Mouse (Mus musculus) liver, adult 2 months (tissue): Measurements from ENCODE around the gene Vps41. TPM values are rescaled to one million over a fixed set of nuclear protein-coding genes. Genes with fewer than 3 reads are reported as not detected.

Experiments used
- DNase-seq: peaks from one replicate; pipeline ENCODE4 v3.0.0-alpha.2; 2011; ENCODE audit warnings: low read depth, low spot score; ENCODE audit errors: extremely low read depth
- H3K27ac ChIP-seq: fragments of 200-500 bp; replicated peaks from 2 replicates; pipeline ENCODE4 v1.5.1; 2012; ENCODE audit warnings: low read depth, mild to moderate bottlenecking, control low read depth, inconsistent platforms, low read length; ENCODE audit not compliant: insufficient read depth
- H3K27me3 ChIP-seq: fragments of 200-500 bp; 2 replicates; pipeline ENCODE4 v1.6.1; 2012; ENCODE audit warnings: mild to moderate bottlenecking, moderate library complexity, low read length, inconsistent platforms; ENCODE audit not compliant: control insufficient read depth, insufficient read depth
- H3K36me3 ChIP-seq: fragments of 200-500 bp; 2 replicates; pipeline ENCODE4 v1.6.1; 2012; ENCODE audit warnings: low read length, inconsistent platforms; ENCODE audit not compliant: control insufficient read depth, insufficient read depth
- H3K4me1 ChIP-seq: fragments of 200-500 bp; 2 replicates; pipeline ENCODE4 v1.6.1; 2011; ENCODE audit warnings: low read length; ENCODE audit not compliant: control insufficient read depth, insufficient read depth
- H3K4me3 ChIP-seq: fragments of 200-500 bp; 2 replicates; pipeline ENCODE4 v1.5.1; 2011; ENCODE audit warnings: low read depth, mild to moderate bottlenecking, control low read depth, low read length, moderate library complexity; ENCODE audit not compliant: insufficient read depth
- H3K79me2 ChIP-seq: fragments of 200-500 bp; 2 replicates; pipeline ENCODE4 v1.6.1; 2012; ENCODE audit warnings: inconsistent platforms, mild to moderate bottlenecking, low read length, moderate library complexity; ENCODE audit not compliant: control insufficient read depth, insufficient read depth
- H3K9ac ChIP-seq: fragments of 200-500 bp; 2 replicates; pipeline ENCODE4 v1.6.1; 2012; ENCODE audit warnings: low read depth, mild to moderate bottlenecking, control low read depth, inconsistent platforms, low read length
- CTCF ChIP-seq: fragments of 200-500 bp; IDR thresholded peaks from 2 replicates; pipeline ENCODE4 v1.5.1; 2011; ENCODE audit warnings: low read depth, low read length, control low read depth
- POLR2A ChIP-seq: fragments of 200-500 bp; IDR thresholded peaks from 2 replicates; pipeline ENCODE4 v1.6.1; 2011; ENCODE audit warnings: low read length, control low read depth; ENCODE audit not compliant: insufficient read depth; ENCODE audit errors: extremely low read depth
- WGBS: fragments of 180-500 bp; shearing (Covaris S2); methylation state at CpG from one replicate; pipeline ENCODE4 v1.1.7; 2018; 5-methylcytosine and 5-hydroxymethylcytosine counted together
- polyA plus RNA-seq: library from polyadenylated mRNA; depleted of rRNA; stranded (reverse); fragments of >200 nt; gene quantifications from 2 replicates; pipeline ENCODE4 v1.2.3, GENCODE M21; 2012
- total RNA-seq: library from RNA; depleted of rRNA; stranded (reverse); fragments of >200 nt; gene quantifications from 2 replicates; pipeline ENCODE4 v1.2.3, GENCODE M21; 2014

Gene Vps41
- total and polyA plus RNA-seq, 2 experiments = 10.0 to 41.7 TPM

DNA sequence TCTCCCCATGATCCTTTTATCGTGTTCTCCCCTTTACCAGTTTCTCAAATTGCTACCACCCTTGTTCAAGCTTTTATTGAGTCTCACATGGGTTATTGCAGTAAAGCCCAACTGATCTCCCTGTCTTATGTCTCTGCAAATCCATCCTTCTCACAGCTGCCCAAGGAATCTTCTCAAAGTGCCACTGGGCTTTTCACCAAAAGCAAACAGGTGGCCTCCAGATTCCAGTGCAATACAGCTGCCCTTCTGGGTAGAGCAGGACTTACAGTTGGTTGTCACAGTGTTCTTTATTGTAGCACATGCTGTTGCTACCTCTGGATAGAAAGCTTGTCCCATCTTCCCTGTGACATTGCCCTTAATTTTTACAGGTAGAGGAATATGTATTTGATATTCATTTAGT, 44.4 kb downstream of the Vps41 start:
- TF ChIP-seq CTCF (no peak), POLR2A (no peak)
- DNase-seq = no peak
- no peaks in the 10 kb centered on the region for H3K36me3 ChIP-seq
- H3K4me3 ChIP-seq = no peak overlapping the region
- no peak overlapping the region for H3K9ac ChIP-seq
- peaks cover 9% of the 10 kb centered on the region for H3K4me1 ChIP-seq
- peaks cover 9% of the 10 kb centered on the region; the same call in 1 of the 2 replicates for H3K79me2 ChIP-seq
- H3K27me3 ChIP-seq = no peaks in the 10 kb centered on the region
- 93% methylated on average over 1 of the region's 1 CpGs for WGBS
- H3K27ac ChIP-seq = no peak overlapping the region

DNA sequence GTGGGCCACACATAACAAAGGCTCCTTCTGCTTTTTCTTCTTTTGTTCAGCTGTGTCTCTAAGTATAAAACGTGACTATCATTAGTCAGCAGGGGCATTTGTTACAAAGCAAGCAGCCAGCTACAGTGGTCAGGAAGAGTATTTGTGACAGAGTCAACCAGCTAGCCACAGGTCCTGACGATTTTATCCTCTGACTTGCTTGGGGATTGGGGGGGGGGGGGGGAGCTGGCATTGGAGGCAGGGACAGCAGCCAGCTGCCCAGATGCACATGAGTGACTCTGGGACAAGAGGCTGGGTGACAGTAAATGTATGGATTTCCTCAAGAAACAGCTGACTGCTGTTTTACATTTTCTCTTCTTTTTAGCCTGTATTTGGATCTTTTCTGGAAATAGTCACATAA, 50.8 kb downstream of the Vps41 start:
- Histone ChIP-seq H3K36me3 (no peaks in the 10 kb centered on the region), H3K4me1 (peaks cover 2% of the 10 kb centered on the region; the same call in 1 of the 2 replicates), H3K27ac (no peak overlapping the region), H3K27me3 (no peaks in the 10 kb centered on the region), H3K4me3 (no peak overlapping the region), H3K79me2 (peaks cover 3% of the 10 kb centered on the region; the same call in 1 of the 2 replicates), H3K9ac (no peak overlapping the region)
- WGBS = 47% methylated on average over 2 of the region's 2 CpGs
- no peak for TF ChIP-seq POLR2A
- TF ChIP-seq CTCF = no peak
- DNase-seq = no peak

DNA sequence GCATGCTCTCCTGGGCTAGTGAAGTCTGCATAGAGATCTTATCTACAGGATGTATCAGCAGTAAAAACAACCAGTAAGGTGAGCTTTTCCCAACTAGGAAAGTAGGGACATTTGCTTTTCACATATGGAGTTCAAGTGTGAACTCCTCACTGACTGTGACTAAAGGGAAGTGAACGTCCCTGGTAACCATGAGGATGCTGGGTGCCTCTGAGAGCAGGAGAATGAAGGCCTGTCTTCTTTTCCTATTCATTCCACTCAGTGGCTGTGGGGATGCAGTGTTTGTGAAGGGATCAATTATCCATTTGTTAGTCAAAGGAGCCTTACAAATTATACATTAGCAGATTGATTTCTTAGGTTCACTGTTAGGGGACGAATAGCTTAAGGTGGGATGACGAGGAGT, 51.4 kb downstream of the Vps41 start:
- Histone ChIP-seq H3K27me3 (no peaks in the 10 kb centered on the region), H3K4me3 (no peak overlapping the region), H3K4me1 (peaks cover 2% of the 10 kb centered on the region; the same call in 1 of the 2 replicates), H3K36me3 (no peaks in the 10 kb centered on the region), H3K79me2 (peaks cover 3% of the 10 kb centered on the region; the same call in 1 of the 2 replicates), H3K9ac (no peak overlapping the region), H3K27ac (no peak overlapping the region)
- no peak for DNase-seq
- TF ChIP-seq CTCF = no peak
- no peak for TF ChIP-seq POLR2A
- WGBS = 82% methylated on average over 3 of the region's 3 CpGs

DNA sequence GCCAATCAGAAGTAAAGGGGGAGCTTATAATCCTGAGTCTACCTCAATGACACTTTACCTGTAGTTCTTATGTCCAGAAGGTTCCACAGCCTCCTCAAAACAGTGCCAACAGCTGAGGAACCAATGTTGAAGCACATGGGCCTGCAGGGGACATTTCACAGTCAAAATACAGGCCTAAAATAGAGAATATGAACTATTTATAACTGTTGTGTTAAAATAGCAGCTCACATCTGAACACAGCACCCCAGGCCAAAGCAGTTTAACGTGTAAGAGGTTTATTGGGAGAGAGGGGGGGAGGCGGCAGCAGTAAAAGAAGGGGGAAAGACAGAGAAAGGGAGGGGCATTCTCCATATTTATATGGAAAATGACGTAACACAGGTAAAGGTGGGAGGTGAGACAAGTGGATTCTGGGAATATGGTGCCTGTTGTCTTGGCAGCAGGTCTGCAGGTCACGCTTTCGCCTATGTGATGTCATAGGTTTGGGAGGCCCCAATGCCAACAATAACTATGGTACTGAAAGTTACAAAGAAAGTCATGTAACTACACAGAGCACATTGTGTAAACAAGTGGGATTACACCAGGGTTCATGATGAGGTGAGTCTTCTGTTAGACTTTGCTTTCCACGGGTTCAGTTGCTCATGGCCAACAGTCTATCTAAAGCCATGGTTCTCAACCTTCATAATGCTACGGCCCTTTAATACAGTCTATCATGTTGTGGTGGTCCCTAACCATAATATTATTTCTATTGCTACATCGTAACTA, 56.5 kb downstream of the Vps41 start:
- Histone ChIP-seq H3K27ac (no peak overlapping the region), H3K79me2 (no peaks in the 10 kb centered on the region; the same call in 1 of the 2 replicates), H3K9ac (no peak overlapping the region), H3K27me3 (no peaks in the 10 kb centered on the region), H3K4me1 (no peaks in the 10 kb centered on the region), H3K36me3 (no peaks in the 10 kb centered on the region), H3K4me3 (no peak overlapping the region)
- TF ChIP-seq CTCF = no peak
- TF ChIP-seq POLR2A = no peak
- WGBS = 82% methylated on average over 8 of the region's 8 CpGs
- DNase-seq = peak; percentile 57

DNA sequence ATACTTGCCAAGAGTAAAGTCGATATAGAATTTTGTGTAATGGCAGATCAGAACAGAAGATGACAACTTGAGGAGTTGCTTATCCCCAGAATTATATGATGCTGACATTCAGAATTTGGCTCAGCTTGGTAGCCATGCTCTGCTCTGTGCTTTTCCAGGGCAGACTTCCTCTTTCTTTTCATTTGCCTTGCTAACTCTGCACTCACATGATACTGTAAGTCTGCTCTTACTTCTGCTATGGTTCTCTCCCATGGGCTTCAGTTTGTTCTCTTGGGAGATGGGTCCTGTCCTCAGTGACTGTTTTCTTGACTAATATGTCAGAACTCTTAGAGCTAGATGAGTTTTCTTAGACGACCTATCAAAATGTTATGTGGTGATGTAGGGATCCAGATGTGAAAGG, 64.2 kb downstream of the Vps41 start:
- H3K36me3 ChIP-seq = no peaks in the 10 kb centered on the region

DNA sequence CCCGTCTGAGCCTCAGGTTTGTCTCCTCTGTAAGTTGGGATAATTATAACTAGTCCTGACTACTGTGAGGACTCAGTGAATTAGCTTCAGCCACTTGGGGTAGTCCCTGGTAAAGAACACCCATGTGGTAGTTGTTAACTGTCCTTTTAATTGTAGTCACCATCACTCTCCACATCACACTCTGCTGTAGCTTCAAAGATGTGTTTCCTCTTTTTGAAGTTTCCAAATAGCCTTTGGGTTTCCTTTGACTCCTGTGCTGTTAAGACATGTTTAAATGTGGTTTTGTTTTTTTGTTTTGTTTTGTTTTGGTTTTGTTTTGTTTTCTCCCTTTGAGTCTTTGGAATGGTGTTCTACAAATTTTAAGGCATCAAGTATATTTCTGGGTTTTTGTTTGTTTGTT, 68.6 kb downstream of the Vps41 start:
- Histone ChIP-seq H3K4me1 (peaks cover 3% of the 10 kb centered on the region; the same call in 1 of the 2 replicates), H3K27ac (no peak overlapping the region), H3K9ac (no peak overlapping the region), H3K27me3 (no peaks in the 10 kb centered on the region), H3K36me3 (no peaks in the 10 kb centered on the region), H3K4me3 (no peak overlapping the region), H3K79me2 (no peaks in the 10 kb centered on the region)
- WGBS = 92% methylated on average over 1 of the region's 1 CpGs
- no peak for TF ChIP-seq CTCF
- no peak for DNase-seq

More for the DNA sequence above, 64.2 kb downstream of the Vps41 start:
- Histone ChIP-seq H3K27ac (no peak overlapping the region), H3K9ac (no peak overlapping the region), H3K4me1 (no peaks in the 10 kb centered on the region), H3K27me3 (no peaks in the 10 kb centered on the region), H3K79me2 (no peaks in the 10 kb centered on the region), H3K4me3 (no peak overlapping the region)
- WGBS = 80% methylated on average over 2 of the region's 2 CpGs
- TF ChIP-seq POLR2A (no peak), CTCF (no peak)
- peak; percentile 24 for DNase-seq
